Mouse (Mus musculus): ENCODE results near the gene Vdr.

GRCm38 (mm10) chr15:97836894-97837247, 73.6 kb downstream of the Vdr start:
- TF ChIP-seq CTCF (IDR thresholded peaks at IDR 0.05; ENCODE audit: low read depth, low read length) (no peak), POLR2A (IDR thresholded peaks at IDR 0.05; ENCODE audit: extremely low read depth, insufficient read depth, low read length) (no peak)
